Mouse (Mus musculus): ENCODE results near the gene Cc2d1a. TPM values are rescaled to one million over a fixed set of nuclear protein-coding genes. Genes with fewer than 3 reads are reported as not detected.

Gene Cc2d1a
- 10 to 100 TPM; 33.9 to 51.2 (median 40.3) TPM for total RNA-seq (2022)

- DNase-seq, result peak; percentile 95
These were observed at the start of gene Cc2d1a, which contains the start of gene 4930432K21Rik for GRCm38 (mm10) chr8:84147769-84148530. Gene Cc2d1a (minus strand): TSS chr8:84147936. Gene 4930432K21Rik (plus strand): TSS chr8:84148025.

DNA sequence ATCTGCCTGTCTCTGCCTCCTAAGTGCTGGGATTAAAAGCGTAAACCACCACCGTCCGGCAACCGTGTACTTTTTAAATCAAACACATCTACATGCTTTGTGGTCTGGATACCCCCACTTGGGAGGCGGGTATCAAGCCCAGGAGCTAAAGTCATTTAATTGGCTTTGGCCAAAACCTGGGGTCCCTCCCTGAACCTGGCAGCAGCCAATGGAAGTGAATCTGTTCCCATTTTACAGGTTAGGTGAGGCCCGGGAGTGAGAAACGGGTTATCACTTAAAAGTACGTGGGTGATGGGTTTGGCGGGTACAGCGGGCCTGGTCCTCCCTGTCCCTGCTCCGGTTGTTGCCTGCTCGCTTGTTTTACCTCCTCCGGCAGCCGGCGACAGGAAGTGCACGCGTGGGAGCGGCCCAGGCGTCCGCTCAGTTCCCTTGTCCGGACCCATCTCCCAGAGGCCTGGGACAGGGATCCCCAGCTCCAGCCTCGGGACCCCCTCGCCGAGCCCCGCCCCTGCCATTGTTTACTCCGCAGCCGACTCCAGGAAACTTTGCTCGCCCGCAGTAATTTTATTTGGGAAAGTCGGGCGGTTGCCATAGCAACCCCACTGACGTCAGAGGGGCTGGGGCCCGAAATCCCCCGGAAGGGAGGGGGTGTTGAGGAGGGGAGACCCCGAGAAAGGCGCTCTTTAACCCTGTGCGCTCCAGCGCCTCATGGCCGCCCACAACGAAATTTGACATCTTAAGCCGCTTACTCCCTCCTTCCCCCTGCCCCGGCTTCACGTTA is 49.6 kb upstream of the Cc2d1a start:
- DNase-seq, result peak; percentile 86

DNA sequence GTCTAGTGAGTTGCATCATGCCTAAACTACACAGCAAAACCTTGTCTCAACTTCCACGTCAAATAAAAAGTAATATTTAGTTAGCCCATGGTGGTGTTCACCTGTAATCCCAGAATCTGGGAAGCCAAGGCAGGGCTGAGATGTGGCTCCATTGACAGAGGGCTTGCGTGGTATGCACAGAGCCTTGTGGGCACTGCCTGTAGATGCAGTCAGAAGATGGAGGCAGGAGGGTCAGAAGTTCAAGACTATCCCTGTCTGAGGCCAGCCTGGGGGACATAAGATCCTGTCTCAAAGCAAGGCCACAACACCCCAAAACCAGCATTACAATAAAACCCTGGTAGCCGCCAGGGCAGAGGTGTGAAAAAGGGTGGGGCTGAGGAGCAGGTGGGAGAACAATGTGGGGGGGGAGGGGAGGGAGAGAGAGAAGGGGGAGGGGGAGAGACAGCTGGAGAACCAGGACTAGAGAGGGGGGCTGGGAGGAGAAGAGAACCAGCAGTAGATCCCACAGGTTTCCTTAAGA is 46.5 kb upstream of the Cc2d1a start:
- no peak for DNase-seq

GRCm38 (mm10) chr8:84193566-84193965 is 45.8 kb upstream of the Cc2d1a start:
- no peak for DNase-seq

GRCm38 (mm10) chr8:84193161-84193560 is 45.4 kb upstream of the Cc2d1a start:
- no peak for DNase-seq

GRCm38 (mm10) chr8:84192555-84192954 is 44.8 kb upstream of the Cc2d1a start:
- peak; percentile 77 for DNase-seq

DNA sequence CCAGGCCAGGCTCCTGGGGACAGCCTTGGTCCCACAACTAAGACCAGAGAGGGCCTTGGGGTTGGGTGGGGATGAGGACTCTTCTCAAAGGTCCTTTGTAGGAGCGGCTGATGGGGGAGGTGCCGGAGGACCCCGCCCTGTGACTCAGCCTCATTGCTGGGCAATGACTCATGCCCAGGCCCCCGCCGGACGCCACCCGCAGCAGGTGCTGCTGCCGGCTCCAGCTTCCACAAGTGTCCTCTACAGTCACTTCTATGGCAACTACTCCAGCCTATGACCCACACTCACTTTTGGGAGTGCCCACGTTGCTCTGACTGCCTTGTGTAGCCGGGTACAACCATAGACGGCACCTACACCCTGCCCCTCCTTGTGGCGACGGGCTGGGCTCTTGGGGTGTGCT is 44.3 kb upstream of the Cc2d1a start:
- peak; percentile 82 for DNase-seq

DNA sequence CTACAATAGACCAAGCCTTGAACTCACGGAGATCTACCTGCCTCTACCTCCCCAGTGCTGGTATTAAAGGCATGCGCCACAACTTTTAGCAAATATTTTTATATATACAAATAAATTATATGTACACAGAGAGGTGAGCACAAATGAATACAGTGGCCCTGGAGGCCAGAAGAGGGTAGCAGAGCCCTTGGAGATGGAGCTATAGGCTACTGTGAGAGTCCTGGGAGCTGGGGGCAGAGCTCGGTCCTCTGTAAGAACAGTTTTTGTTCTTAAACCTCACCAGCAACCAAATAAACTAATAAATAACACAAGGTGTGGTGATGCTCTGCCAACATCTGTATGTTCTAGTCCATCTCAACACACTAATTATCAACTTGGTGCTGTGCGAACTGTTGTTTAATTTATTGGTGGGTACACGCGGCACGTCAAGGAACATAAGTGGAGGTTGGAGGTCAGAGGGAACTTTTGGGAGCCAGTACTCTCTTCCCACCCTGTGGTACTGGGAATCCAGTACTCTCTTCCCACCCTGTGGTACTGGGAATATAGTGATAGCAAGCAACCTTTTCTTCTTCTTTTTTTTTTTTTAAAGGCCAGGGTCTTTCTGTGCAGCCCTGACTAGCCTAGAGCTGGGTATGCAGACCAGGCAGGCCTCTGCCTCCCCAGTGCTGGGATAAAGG is 42.6 kb upstream of the Cc2d1a start:
- DNase-seq, result no peak

- peak; percentile 49 for DNase-seq
These were observed 41.9 kb upstream of the Cc2d1a start for GRCm38 (mm10) chr8:84189603-84190002.

- DNase-seq, result no peak
These were observed 40.9 kb upstream of the Cc2d1a start for GRCm38 (mm10) chr8:84188671-84189070.

DNA sequence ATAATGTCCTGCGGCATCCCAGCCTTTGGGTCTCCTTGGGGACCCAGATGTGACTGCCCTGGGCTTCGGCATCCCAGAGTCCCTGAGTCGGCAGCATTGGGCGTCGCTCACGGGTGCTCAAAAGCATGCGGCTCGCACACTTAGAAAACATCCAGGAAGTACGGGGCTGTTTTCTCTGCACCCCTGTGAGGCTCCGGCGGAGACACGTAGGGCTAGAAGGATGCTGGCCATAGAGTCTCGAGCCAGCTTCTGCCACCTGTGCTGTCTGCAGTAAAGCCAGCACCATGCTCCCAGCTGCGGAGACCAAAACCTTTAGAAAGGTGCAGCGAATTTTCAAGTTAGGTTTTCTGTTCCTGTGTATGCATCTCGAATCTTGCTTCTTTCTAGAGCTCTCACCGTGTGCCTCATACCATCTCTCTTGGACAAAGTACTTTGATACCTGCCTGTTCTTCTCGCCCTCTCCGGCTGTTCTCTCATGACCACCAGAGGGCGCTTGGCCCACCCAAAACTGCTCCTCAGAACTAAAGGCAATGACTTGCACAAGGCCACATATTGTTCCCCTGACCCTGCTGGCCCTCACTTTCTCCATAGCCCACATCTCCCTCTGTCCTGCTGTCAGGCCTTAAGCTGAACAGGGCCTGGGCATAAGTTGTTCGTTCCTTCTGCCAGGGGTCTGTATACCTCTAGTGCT is 39.5 kb upstream of the Cc2d1a start:
- peak; percentile 50 for DNase-seq

- peak; percentile 63 for DNase-seq
These were observed 38.8 kb upstream of the Cc2d1a start for GRCm38 (mm10) chr8:84186547-84186946.

GRCm38 (mm10) chr8:84185117-84185516 is 37.4 kb upstream of the Cc2d1a start, which contains the start of gene Nanos3:
Gene Nanos3 (minus strand): TSS chr8:84185217.
- no peak for DNase-seq

- no peak for DNase-seq
These were observed 36.6 kb upstream of the Cc2d1a start for GRCm38 (mm10) chr8:84184085-84185043.

- no peak for DNase-seq
These were observed 35.7 kb upstream of the Cc2d1a start for GRCm38 (mm10) chr8:84183261-84184084.

DNA sequence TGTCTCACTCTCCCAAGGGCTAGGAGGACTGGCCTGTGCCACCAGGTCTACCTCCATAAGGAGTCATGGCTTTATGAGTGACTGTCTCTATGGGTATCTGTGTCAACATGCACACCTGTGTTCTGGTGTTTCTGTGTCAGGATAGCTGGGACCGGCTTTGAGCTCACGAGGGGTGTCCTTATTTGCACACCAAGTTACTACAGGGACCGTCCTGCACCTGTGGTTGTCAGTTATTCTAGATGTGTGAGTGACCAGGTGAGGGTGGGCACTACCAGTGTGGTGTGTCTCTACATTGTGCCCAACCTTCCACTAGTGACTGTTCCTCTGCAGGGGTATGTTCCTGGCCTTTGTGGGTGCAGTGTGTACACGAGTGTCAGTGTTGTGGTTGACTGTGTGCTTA is 35.1 kb upstream of the Cc2d1a start:
- no peak for DNase-seq

- no peak for DNase-seq
These were observed 32.9 kb upstream of the Cc2d1a start for GRCm38 (mm10) chr8:84180530-84181190.

DNA sequence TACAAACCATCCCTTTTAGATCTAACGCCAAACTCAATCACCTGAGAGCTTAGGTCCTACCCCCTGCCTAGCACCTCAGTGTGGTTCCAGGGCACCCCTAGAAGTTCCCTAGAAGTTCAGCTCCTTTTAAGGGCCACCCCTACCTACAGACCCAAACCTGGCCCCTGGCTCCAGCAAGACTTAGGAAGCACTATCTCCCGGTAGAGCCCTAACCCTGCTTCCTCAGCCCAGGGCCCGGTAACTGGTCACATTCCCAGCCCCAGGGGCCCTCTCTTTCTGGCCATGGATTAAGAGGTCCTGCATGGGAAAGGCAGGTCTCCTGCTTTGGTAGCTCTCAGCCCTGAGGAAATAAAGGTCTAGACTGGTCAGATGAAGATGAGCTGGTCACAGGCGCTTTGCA is 32.2 kb upstream of the Cc2d1a start:
- DNase-seq, result no peak

DNA sequence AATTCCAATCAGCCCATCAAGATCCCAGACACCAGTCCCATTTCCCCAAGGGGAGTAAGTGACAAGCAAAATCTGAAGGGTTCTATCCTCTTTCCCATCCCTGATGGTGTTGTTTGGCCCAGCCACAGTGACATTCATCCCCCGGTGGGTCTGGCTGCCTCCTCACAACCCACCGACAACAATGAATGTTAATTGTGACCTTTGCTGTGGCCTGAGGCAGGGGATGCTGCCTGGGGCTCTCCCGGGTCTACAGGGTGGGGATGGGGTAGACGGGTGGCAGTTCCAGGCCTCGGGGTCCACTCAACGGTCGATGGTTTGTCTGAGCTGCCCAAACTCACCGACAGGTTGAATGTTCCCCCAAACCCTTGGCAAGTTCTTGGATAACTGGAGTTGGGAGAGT is 30.9 kb upstream of the Cc2d1a start:
- DNase-seq, result no peak
